11 mouse cellular contexts compared by ENCODE assay signal in genomic region chr1:132157808-132158207, GRCm38 (mm10). TPM values are rescaled to one million over a fixed set of nuclear protein-coding genes. Genes with fewer than 3 reads are reported as not detected.
A peak's percentile ranks its signal among the peaks of the same experiment; 100 is the strongest.
DNase-seq lines count a peak whose midpoint lies in the region; ATAC-seq and TF ChIP-seq lines count a peak whose summit lies in the region.
"Had no signal": no experiment of that assay in that cellular context is flagged by ENCODE, and none has a peak within 500 bp of the region (broad histone marks: within the 10 kb centered on the region; RNA-seq: fewer than 3 reads in every experiment).

No protein-coding gene starts in this region.

- H3K9ac ChIP-seq in neural tube, embryonic 11.5 days (ENCODE audit: low read length): peak overlapping the region; percentile 35
- no peak overlapping the region for H3K9ac ChIP-seq in limb, embryonic 11.5 days (ENCODE audit: low read length)

- ATAC-seq in neural tube, embryonic 11.5 days (ENCODE audit: insufficient read depth, low FRiP score, low TSS enrichment): no peak
- 0 out of 2 replicates have a peak, but pooled peaks have one; percentile 22 for ATAC-seq in limb, embryonic 11.5 days (ENCODE audit: insufficient number of reproducible peaks, low FRiP score, low TSS enrichment, low read depth)

- peak; percentile 87 for DNase-seq in heart, adult 11 months
- DNase-seq in heart, postnatal 4 days: no peak
- no peak for DNase-seq in neural tube, embryonic 11.5 days (ENCODE audit: low spot score)
- DNase-seq in neural tube, embryonic 10.5 days (ENCODE audit: extremely low spot score, low spot score): no peak
- DNase-seq in limb, embryonic 11.5 days (ENCODE audit: low spot score): no peak
- no peak for DNase-seq in thymus, adult 2 months
- DNase-seq in ovary, postnatal 10 days (ENCODE audit: low spot score): no peak
- DNase-seq in spleen, adult 18-20 months: no peak

- no peaks in the 10 kb centered on the region for H3K9me3 ChIP-seq in neural tube, embryonic 11.5 days (ENCODE audit: control insufficient read depth, low read length)
- H3K9me3 ChIP-seq in limb, embryonic 11.5 days (ENCODE audit: control insufficient read depth, low read length): no peaks in the 10 kb centered on the region

- no peak for TF ChIP-seq POLR2A in thymus, adult 2 months (IDR thresholded peaks at IDR 0.05; ENCODE audit: control insufficient read depth, extremely low read depth, insufficient read depth, low read length, poor library complexity)

- H3K27me3 ChIP-seq in neural tube, embryonic 11.5 days (ENCODE audit: control insufficient read depth, insufficient read depth, low read length): no peaks in the 10 kb centered on the region
- peaks cover 7% of the 10 kb centered on the region; the same call in 1 of the 2 replicates for H3K27me3 ChIP-seq in limb, embryonic 11.5 days (ENCODE audit: control insufficient read depth, insufficient read depth, low read length)
- no peaks in the 10 kb centered on the region for H3K27me3 ChIP-seq in thymus, adult 2 months (ENCODE audit: control insufficient read depth, insufficient read depth, low read length)

- 21% methylated on average over 7 of the region's 7 CpGs for WGBS in neural tube, embryonic 11.5 days
- WGBS in limb, embryonic 11.5 days: 11% methylated on average over 7 of the region's 7 CpGs
- WGBS in thymus, adult 2 months: 64% methylated on average over 7 of the region's 7 CpGs

- H3K36me3 ChIP-seq in neural tube, embryonic 11.5 days (ENCODE audit: control insufficient read depth, insufficient read depth, low read length): no peaks in the 10 kb centered on the region
- no peaks in the 10 kb centered on the region for H3K36me3 ChIP-seq in limb, embryonic 11.5 days (ENCODE audit: control insufficient read depth, insufficient read depth, low read length)
- no peaks in the 10 kb centered on the region for H3K36me3 ChIP-seq in thymus, adult 2 months (ENCODE audit: control insufficient read depth, insufficient read depth, low read length)

- no peak overlapping the region for H3K4me3 ChIP-seq in neural tube, embryonic 11.5 days (ENCODE audit: low read depth, low read length)
- H3K4me3 ChIP-seq in limb, embryonic 11.5 days (ENCODE audit: low read depth, low read length): 0 out of 2 replicates have a peak overlapping the region, but pooled peaks have one; percentile 6
- H3K4me3 ChIP-seq in thymus, adult 2 months (ENCODE audit: control insufficient read depth, insufficient read depth, low read length): no peak overlapping the region

- no peak overlapping the region for H3K4me2 ChIP-seq in neural tube, embryonic 11.5 days (ENCODE audit: low read depth)
- peak overlapping the region; percentile 24; the same call in 1 of the 2 replicates for H3K4me2 ChIP-seq in limb, embryonic 11.5 days (ENCODE audit: low read depth, severe bottlenecking)

- TF ChIP-seq CTCF in thymus, adult 2 months (IDR thresholded peaks at IDR 0.05; ENCODE audit: borderline replicate concordance, control insufficient read depth, extremely low read depth, insufficient read depth, low read length, poor library complexity): no peak

- H3K27ac ChIP-seq in neural tube, embryonic 11.5 days (ENCODE audit: low read depth, low read length): no peak overlapping the region
- no peak overlapping the region for H3K27ac ChIP-seq in limb, embryonic 11.5 days (replicated peaks; ENCODE audit: low read depth, low read length)
- H3K27ac ChIP-seq in thymus, adult 2 months (ENCODE audit: control insufficient read depth, insufficient read depth, low read length): no peak overlapping the region

- no peaks in the 10 kb centered on the region for H3K4me1 ChIP-seq in neural tube, embryonic 11.5 days (ENCODE audit: control insufficient read depth, insufficient read depth, low read length)
- peaks cover 14% of the 10 kb centered on the region for H3K4me1 ChIP-seq in limb, embryonic 11.5 days (ENCODE audit: control insufficient read depth, insufficient read depth, low read length)
- H3K4me1 ChIP-seq in thymus, adult 2 months (replicated peaks; ENCODE audit: control insufficient read depth, insufficient read depth, low read length): no peaks in the 10 kb centered on the region

RNA-seq across cellular contexts. Expression of gene Cdk18, which starts 18.3 kb away (rescaled TPM):
- 1 to 10 TPM; 7.2 to 8.5 TPM for total RNA-seq in heart, postnatal 4 days (2021)
- 1.9 TPM in 2 replicates for polyA plus RNA-seq in neural tube, embryonic 11.5 days (2014; fragmentation: Nextera tagmentation; extraction: Ambion mirVana)
- 3.7 and 3.9 TPM in 2 replicates for polyA plus RNA-seq in limb, embryonic 11.5 days (2014; fragmentation: Nextera tagmentation; extraction: Ambion mirVana)
- 7.6 and 8.6 TPM in 2 replicates for polyA plus RNA-seq in thymus, adult 2 months (2012; rRNA removed)
- total RNA-seq: neutrophil, adult 5-6 weeks had no signal

RNA-seq across cellular contexts. Expression of gene Lemd1, which starts 33.4 kb away (rescaled TPM):
- total RNA-seq in heart, postnatal 4 days (2021): not detected
- 5.6 and 6.8 TPM in 2 replicates for polyA plus RNA-seq in neural tube, embryonic 11.5 days (2014; fragmentation: Nextera tagmentation; extraction: Ambion mirVana)
- polyA plus RNA-seq in limb, embryonic 11.5 days (2014; fragmentation: Nextera tagmentation; extraction: Ambion mirVana): 1.2 and 1.5 TPM in 2 replicates
- polyA plus RNA-seq in thymus, adult 2 months (2012; rRNA removed): not detected in 2 replicates
- total RNA-seq: common myeloid progenitor, adult 5-6 weeks; gastrocnemius, postnatal 36 days; neutrophil, adult 5-6 weeks had no signal

RNA-seq across cellular contexts. Expression of gene AC124108.1, which starts 33.4 kb away (rescaled TPM):
- total RNA-seq in heart, postnatal 4 days (2021): not detected
- polyA plus RNA-seq in neural tube, embryonic 11.5 days (2014; fragmentation: Nextera tagmentation; extraction: Ambion mirVana): 2.2 and 2.6 TPM in 2 replicates
- polyA plus RNA-seq in limb, embryonic 11.5 days (2014; fragmentation: Nextera tagmentation; extraction: Ambion mirVana): 0.87 and 1.1 TPM in 2 replicates
- 0.03 TPM in 1 of 2 replicates, not detected in the other for polyA plus RNA-seq in thymus, adult 2 months (2012; rRNA removed)
- total RNA-seq: common myeloid progenitor, adult 5-6 weeks; gastrocnemius, postnatal 36 days; neutrophil, adult 5-6 weeks had no signal
